Mouse (Mus musculus) kidney, adult 2 months (tissue): ENCODE measurements around the gene Asb15.

ENCODE experiments used
- CTCF ChIP-seq: fragments of 200-500 bp; conservative IDR thresholded peaks from 2 replicates; pipeline ENCODE4 v1.5.1; 2011; ENCODE audit warnings: low read depth, mild to moderate bottlenecking, control low read depth, low read length, moderate library complexity, mixed read lengths; ENCODE audit not compliant: insufficient read depth, insufficient read length
- POLR2A ChIP-seq: fragments of 200-500 bp; IDR thresholded peaks from one replicate; pipeline ENCODE4 v1.6.1; 2011; ENCODE audit warnings: low read depth, low read length, control low read depth

DNA sequence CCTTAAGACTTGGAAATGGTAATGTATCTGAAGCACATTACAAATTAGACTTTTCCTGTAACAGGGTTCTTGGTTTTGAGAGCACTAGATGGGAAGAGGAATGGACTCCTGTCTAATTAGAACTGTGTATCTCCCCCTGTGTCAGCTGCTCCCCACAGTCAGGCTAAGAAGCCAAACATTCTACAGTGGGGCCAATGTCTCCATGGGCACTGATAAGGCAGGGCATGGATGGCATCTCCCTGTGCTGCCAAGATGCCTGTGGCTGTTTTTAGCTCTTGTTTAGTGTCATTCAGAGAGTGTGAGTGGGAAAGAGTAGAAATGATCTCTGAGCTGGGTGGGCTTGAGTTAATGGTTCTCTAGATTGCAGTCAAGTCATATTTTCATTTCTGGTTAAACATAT is 45.4 kb downstream of the Asb15 start:
- TF ChIP-seq POLR2A, result no peak
- no peak for TF ChIP-seq CTCF
